9 mouse cellular contexts compared by ENCODE assay signal in the genomic region with DNA sequence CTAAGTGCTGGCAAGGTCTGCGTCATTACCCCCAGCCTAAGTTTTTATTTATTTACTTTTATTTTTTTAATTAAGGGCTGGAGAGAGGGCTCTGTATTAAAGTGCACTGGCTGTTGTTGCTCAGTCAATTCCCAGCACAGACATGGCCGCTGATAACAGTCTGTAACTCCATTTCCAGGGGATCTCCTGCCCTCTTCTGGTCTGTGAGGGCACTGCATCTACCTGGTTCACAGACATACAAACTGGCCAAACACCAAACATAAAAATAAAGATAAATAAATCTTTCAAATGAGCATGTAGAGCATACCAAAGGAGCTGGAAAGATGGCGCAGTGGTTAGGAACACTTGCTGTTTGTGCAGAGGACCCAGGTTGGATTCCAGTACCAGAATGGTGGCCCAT. TPM values are rescaled to one million over a fixed set of nuclear protein-coding genes. Genes with fewer than 3 reads are reported as not detected.
A peak's percentile ranks its signal among the peaks of the same experiment; 100 is the strongest.
DNase-seq lines count a peak whose midpoint lies in the region; TF ChIP-seq lines count a peak whose summit lies in the region.
"Had no signal": no experiment of that assay in that cellular context is flagged by ENCODE, and none has a peak within 500 bp of the region (broad histone marks: within the 10 kb centered on the region; RNA-seq: fewer than 3 reads in every experiment).

No protein-coding gene starts in this region.

- 0 out of 2 replicates have a peak, but pooled peaks cover 4% of the 10 kb centered on the region for H3K9me3 ChIP-seq in E14TG2a.4 (ENCODE audit: low read length)
- H3K9me3 ChIP-seq: limb, embryonic 15.5 days had no signal

- intact Hi-C loops in left cerebral cortex, postnatal 25 days (cut with DNase I): no loop called here

- DNase-seq in kidney, adult 9 months: peak; percentile 44
- DNase-seq in kidney, postnatal 10 days: no peak
- peak; percentile 73 for DNase-seq in R1 (ENCODE audit: low read depth, low spot score)
- DNase-seq in lung, postnatal 14 days: peak; percentile 27
- no peak for DNase-seq in left cerebral cortex, postnatal 25 days (ENCODE audit: low spot score in 2 of 2)
- DNase-seq in gastrocnemius, postnatal 4 days (ENCODE audit: low spot score in 2 of 2): no peak

- peak; percentile 96 for TF ChIP-seq CTCF in E14TG2a.4 (conservative IDR thresholded peaks at IDR 0.05; ENCODE audit: low read length)

- H3K27me3 ChIP-seq in E14TG2a.4 (ENCODE audit: insufficient read depth, low read length): no peaks in the 10 kb centered on the region
- H3K27me3 ChIP-seq: limb, embryonic 15.5 days had no signal

- H3K36me3 ChIP-seq in E14TG2a.4 (ENCODE audit: insufficient read depth, low read length): peaks cover 71% of the 10 kb centered on the region

- H3K4me3 ChIP-seq in E14TG2a.4 (replicated peaks; ENCODE audit: low read length): no peak overlapping the region
- H3K4me3 ChIP-seq: erythroblast, embryonic 14.5 days; limb, embryonic 15.5 days had no signal

- peaks cover 76% of the 10 kb centered on the region for H3K4me1 ChIP-seq in E14TG2a.4 (replicated peaks; ENCODE audit: low read depth, low read length)
- H3K4me1 ChIP-seq: limb, embryonic 15.5 days had no signal

RNA-seq across cellular contexts. Expression of a gene that starts 6.6 kb away (rescaled TPM):
- under 1 TPM; 0.23 to 0.50 TPM for total RNA-seq in left cerebral cortex, postnatal 25 days (2021)
- total RNA-seq in gastrocnemius, postnatal 4 days (2021): under 1 TPM; 0.32 to 0.67 TPM

RNA-seq across cellular contexts. Expression of a gene that starts 6.7 kb away (rescaled TPM):
- 100 to 1,000 TPM; 721 to 744 TPM for total RNA-seq in left cerebral cortex, postnatal 25 days (2021)
- total RNA-seq in gastrocnemius, postnatal 4 days (2021): 1,000 to 10,000 TPM; 1,025 to 1,032 TPM

RNA-seq across cellular contexts. Expression of a gene that starts 16.4 kb away (rescaled TPM):
- total RNA-seq in left cerebral cortex, postnatal 25 days (2021): not detected
- total RNA-seq in gastrocnemius, postnatal 4 days (2021): not detected

RNA-seq across cellular contexts. Expression of a gene that starts 20.5 kb away (rescaled TPM):
- not detected for total RNA-seq in left cerebral cortex, postnatal 25 days (2021)
- not detected for total RNA-seq in gastrocnemius, postnatal 4 days (2021)

RNA-seq across cellular contexts. Expression of a gene that starts 30.7 kb away (rescaled TPM):
- total RNA-seq in left cerebral cortex, postnatal 25 days (2021): 10 to 100 TPM; 46.4 to 50.4 TPM
- total RNA-seq in gastrocnemius, postnatal 4 days (2021): 10 to 100 TPM; 34.0 to 34.2 TPM

Comparison
In these comparisons a context has a peak if more than half of its experiments do, and no peak if none do; other contexts are left out.
1. DNase-seq: peak in kidney, adult 9 months (single experiment), R1 (single experiment) and lung, postnatal 14 days (single experiment); none in kidney, postnatal 10 days (single experiment), left cerebral cortex, postnatal 25 days (0 of 2) and gastrocnemius, postnatal 4 days (0 of 2).